Mouse (Mus musculus): ENCODE measurements around the gene Cacna1c. TPM values are rescaled to one million over a fixed set of nuclear protein-coding genes. Genes with fewer than 3 reads are reported as not detected.
"Not testable (repeated sequence)": the region's sequence is repeated elsewhere in the genome, so short reads cannot be mapped to it uniquely, and the experiment has no call there.

Gene Cacna1c
- polyA plus RNA-seq, 1 experiment: 3.0 TPM

- no peak for DNase-seq (ENCODE audit: low read depth)
Observed at GRCm38 (mm10) chr6:119213375-119213774, 17.2 kb upstream of the Cacna1c start.

GRCm38 (mm10) chr6:119206006-119206405 lies 9.8 kb upstream of the Cacna1c start:
- DNase-seq (ENCODE audit: low read depth): not testable (repeated sequence)

DNA sequence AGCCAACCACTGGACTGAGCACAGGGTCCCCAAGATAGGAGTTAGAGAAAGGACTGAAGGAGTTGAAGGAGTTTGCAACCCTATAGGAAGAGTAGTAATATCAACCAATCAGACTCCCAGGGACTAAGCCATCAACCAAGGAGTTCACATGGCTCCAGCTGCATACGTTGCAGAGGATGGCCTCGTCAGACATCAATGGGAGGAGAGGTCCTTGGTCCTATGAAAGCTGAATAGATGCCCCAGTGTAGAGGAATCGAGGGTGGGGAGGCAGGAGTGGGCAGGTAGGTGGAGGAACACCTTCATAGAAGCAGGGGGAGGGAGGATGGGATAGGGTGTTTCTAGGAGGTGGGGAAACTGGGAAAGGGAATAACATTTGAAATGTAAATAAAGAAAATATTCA lies 8.7 kb upstream of the Cacna1c start:
- DNase-seq (ENCODE audit: low read depth): no peak

GRCm38 (mm10) chr6:119204286-119204685 lies 8.1 kb upstream of the Cacna1c start:
- DNase-seq (ENCODE audit: low read depth): no peak

DNA sequence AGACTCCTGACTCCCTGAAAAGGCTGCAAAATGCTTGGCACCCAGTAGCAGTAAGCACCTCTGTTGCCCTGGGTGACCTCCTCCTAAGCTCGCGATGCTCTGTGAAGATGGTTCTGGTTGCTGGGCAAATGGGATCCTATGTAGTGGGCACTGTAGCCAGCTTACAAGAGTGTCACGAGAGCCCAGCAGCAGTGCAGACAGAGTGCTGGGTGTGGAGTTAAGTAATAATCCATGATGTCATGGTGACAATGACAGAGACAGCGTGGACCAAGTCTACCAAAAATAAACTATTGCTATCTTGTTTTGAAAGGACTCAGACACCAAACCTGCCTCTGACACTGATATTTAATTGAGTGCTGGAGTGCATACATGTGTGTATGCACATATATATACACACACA lies 5.4 kb upstream of the Cacna1c start:
- DNase-seq (ENCODE audit: low read depth): no peak

DNA sequence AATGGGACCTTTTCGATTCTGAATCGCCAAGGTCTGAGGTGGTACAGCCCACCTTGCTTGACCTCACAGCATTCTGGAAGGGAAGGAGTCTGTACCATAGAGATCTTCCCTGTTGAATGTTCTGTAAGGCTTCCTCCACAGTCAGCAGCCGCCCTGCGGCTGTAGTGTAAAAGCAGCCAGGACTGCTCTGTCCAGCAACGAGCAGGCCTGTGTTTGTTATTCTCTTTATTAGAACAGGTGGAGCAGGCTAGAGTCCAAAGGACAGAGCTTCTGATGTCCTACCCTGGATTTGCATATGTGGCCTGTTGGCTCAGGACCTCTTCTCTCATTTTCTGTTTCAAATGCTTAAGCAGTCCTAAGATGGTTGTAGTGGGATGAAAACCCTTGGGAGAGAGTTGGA lies 4.1 kb upstream of the Cacna1c start:
- no peak for DNase-seq (ENCODE audit: low read depth)

DNA sequence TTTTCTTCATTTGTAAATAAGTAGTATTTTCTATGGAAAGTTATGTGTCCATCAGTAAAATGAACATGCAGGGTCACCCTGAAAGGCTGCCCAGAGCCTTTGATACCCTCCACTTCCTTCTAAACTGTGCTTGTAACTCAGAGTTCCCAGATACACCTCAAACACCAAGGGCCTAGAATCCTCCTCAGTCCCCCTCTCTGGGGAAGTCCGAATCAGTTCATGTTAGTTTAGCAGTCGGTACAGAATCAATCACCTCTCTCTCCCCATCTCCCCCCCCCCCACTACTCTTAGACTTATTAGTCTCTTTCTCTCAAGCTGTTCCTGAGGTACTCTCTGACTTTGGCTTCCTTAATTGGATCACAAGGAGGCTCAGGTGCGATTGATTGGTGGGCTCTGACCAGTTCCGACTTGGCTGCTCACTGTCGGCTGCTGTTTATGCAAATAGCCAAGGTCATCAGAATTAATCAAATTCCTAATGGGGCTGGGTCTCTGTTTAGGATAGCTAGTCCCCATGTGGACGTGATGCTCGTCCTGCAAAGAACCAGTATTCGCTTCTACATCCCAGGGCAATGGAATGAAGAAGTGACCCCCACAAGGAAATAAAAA lies 3.2 kb upstream of the Cacna1c start:
- DNase-seq (ENCODE audit: low read depth): no peak

GRCm38 (mm10) chr6:119198534-119199273 lies 2.5 kb upstream of the Cacna1c start:
- DNase-seq (ENCODE audit: low read depth): no peak

GRCm38 (mm10) chr6:119194601-119195000 lies 1.6 kb downstream of the Cacna1c start:
- DNase-seq (ENCODE audit: low read depth): no peak

DNA sequence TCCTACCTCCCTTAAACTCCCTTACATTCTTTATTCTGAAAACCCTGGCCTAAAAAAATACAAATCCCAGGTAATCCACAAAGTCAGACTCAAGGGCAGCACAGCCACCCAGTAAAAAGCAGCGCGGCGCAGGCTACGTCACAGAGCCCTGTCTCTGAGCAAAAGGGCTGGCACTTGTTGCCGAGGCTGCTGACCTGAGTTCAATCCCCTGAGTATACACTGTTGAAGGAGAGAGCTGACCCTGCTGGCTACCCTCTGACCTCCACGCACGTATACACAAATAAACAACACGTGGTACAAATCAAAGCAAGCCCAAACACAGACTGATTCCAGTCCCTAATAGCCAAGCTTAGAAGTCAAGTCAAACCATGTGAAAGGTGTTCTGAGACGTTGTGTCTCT lies 2.1 kb downstream of the Cacna1c start:
- DNase-seq (ENCODE audit: low read depth): no peak

DNA sequence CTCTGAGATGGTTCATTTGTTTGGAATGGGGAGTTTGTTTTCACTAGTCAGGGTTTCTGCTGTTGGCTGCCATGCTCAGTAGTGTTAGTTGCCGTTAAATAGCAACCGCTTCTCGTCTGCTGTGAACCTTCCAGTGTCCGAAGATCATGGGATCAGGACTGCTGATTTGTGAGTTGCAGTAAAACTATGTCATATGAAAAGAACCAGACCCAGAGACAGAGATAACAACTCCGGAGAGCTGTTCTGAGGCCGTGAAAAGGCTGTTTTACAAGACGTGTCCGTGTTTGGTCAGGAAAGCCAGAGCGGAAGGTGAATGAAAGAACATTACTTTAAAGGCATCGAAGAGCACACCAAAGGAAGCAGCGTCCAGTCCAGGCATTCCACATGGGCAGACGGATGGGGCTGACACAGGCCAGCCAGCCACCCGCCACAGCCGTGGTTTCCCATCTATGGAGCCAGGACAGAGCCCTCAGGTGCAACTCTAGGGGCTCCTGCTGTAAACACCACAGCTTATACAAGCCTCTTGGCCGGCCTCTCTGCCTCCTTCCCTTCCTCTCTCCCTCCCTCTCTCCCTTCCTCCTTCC lies 2.6 kb downstream of the Cacna1c start:
- DNase-seq (ENCODE audit: low read depth): no peak

DNA sequence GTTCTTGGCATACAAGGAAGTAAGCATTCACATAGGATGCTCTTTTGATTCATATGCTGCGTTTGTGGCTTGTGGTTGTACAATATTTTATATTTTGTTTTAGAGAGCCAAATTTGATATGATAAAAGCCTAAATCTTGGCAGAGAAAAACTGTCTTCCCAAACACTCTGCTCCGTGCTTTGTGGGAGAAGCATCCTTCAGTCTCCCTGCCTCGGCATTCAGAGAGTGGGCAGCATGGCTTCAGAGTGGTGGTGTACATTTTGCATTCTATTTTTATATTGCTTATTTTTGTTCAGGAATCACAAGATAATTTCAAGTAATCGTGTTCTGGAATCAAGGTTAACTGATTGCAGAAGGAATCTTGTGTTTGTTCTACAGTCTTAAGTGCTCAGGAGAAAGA lies 4.7 kb downstream of the Cacna1c start:
- DNase-seq (ENCODE audit: low read depth): no peak

DNA sequence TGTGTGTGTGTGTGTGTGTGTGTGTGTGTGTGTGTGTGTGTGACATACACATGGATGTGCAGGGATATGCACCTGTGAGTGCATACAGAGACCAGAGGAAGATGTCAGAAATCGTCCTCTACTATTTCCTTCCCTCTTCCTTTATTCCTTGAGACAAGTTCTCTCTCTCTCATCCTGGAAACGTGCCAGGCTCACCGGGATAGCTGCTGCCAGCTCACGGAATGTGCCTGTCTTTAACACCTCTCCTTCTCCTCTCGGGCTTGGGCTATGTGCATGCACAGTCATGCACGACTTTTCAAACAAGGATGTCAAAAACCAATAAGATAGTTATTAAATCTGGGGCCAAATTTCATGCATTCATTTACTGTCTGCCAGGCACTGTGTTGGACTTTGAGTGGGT lies 8.6 kb downstream of the Cacna1c start:
- no peak for DNase-seq (ENCODE audit: low read depth)

GRCm38 (mm10) chr6:119186658-119187057 lies 9.6 kb downstream of the Cacna1c start:
- no peak for DNase-seq (ENCODE audit: low read depth)

DNA sequence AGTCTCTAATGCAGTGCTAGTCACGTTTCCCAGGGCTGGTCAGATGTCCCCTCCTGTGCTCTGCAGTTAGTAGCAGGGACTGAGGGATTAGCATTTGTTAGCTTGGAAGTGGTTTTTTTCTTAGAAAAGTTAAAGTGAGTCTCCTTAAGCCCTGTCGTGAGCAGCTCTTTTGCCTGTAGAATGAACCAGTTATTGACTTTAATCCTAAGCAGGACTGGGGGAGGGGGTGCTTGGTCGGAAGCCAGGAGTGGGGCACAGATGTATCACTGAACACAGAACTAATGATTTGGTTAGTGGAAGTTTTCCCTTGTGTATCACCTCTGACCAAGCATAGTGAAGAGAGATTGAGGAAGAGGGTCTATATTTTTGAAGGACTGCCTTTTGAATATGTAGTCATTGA lies 12.4 kb downstream of the Cacna1c start:
- no peak for DNase-seq (ENCODE audit: low read depth)

DNA sequence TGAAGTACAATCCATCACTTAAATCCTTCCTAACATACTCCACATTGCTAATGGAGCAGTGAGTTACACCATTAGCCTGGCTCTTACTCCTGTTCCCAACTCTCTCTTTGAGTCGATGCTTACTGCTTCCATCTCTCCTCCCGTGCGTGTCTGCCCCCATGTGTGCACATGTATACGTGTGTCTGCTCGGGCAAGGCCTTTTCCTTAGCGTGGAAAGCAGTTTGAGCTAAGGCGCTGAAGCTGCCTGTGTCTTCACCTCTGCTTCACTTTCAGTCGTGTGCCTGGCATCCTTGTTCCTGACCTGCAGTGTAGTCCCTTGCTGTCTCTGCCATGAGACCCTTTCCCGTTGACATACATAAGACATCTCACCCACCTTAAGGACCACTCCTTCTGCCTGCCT lies 14.0 kb downstream of the Cacna1c start:
- DNase-seq (ENCODE audit: low read depth): no peak

- DNase-seq (ENCODE audit: low read depth): no peak
Observed at GRCm38 (mm10) chr6:119180188-119180587, 16.0 kb downstream of the Cacna1c start.

- DNase-seq (ENCODE audit: low read depth): no peak
Observed at GRCm38 (mm10) chr6:119177101-119177500, 19.1 kb downstream of the Cacna1c start.

- DNase-seq (ENCODE audit: low read depth): no peak
Observed at GRCm38 (mm10) chr6:119176103-119176502, 20.1 kb downstream of the Cacna1c start.

- no peak for DNase-seq (ENCODE audit: low read depth)
Observed at GRCm38 (mm10) chr6:119175078-119175853, 21.0 kb downstream of the Cacna1c start, which contains the start of gene Dcp1b. Dcp1b (plus strand) TSS chr6:119175253.

DNA sequence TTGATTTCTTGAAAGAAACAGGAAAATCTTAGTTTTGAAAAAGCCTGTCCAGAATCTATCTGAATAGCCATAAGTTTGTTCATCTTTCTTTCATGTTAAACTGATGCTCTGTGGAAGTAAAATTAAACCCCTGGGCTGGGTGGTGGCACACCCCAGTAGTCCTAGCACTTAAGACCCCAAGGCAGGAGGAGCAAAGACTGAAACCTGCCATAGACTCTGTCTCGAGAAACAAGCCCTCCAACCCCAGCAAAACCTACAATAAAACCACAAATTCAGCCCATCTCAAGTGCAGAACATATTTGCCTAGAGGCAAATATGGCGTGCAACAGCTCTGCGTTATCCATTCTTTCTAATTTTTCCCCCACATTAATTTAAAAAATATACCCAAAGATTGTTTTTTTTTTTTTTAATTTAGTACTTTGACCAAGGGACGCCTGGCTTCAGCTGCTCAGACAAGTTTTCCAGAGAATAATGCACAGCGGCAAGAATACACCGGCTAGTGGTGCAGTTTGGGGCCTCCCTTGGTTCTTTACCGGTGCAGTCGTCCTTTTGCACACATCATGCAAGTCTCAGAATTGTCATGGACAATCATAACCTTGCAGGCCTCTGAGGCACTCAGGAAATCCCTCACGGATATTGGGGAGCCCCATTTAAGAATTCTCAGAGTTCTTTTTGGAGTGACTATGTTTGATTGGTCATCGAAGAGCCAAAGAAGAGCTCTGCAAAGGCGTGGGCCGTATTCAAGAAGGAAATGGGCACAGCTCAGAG lies 21.7 kb downstream of the Cacna1c start:
- DNase-seq (ENCODE audit: low read depth): no peak

DNA sequence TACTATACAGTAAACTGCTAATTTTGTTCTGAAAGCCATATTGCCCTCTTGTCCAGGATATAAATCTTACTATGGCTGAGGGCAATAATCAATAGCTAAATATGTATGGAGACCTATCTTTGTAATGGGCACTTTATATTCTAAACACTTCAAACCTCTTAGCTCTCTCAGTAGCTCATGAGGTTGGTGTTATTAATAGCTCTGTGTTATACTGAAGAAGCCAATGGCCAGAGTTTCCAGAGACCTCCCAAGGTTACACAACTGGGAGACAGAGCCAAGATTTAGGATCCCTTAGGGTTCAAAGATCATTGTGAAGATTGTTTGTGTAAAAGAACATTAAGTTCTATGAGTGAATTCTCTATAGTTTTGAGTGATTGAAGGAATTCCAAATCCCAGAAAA lies 30.5 kb downstream of the Cacna1c start:
- DNase-seq (ENCODE audit: low read depth): no peak

Data from gonadal fat pad, adult 2 months (tissue).